Mouse (Mus musculus): Measurements from ENCODE around the gene Chd4.

GRCm38 (mm10) chr6:125166861-125167650 is 71.3 kb downstream of the Chd4 start:
- TF ChIP-seq CTCF (IDR thresholded peaks at IDR 0.05; ENCODE audit: low read depth, low read length) (no peak), POLR2A (IDR thresholded peaks at IDR 0.05; ENCODE audit: borderline replicate concordance, low read depth, low read length) (no peak)

All from bone marrow macrophage, adult 2 months (primary cell).